Mouse (Mus musculus) activated CD4-positive, CD25-positive, alpha-beta regulatory T cell, adult 4 months (primary cell): ENCODE results near the gene Slc22a13. TPM values are rescaled to one million over a fixed set of nuclear protein-coding genes. Genes with fewer than 3 reads are reported as not detected.

Experiments used
- ATAC-seq: one replicate; pipeline ENCODE4 v1.8.0; 2017
- polyA plus RNA-seq, 2 experiments: library from polyadenylated mRNA; unstranded; fragments of 100-300 nt; shearing (Covaris generic); gene quantifications; one replicate each; pipeline ENCODE4 v1.2.1; 2017

Gene Slc22a13
- polyA plus RNA-seq, 2 experiments from 2014 or later, result not detected

DNA sequence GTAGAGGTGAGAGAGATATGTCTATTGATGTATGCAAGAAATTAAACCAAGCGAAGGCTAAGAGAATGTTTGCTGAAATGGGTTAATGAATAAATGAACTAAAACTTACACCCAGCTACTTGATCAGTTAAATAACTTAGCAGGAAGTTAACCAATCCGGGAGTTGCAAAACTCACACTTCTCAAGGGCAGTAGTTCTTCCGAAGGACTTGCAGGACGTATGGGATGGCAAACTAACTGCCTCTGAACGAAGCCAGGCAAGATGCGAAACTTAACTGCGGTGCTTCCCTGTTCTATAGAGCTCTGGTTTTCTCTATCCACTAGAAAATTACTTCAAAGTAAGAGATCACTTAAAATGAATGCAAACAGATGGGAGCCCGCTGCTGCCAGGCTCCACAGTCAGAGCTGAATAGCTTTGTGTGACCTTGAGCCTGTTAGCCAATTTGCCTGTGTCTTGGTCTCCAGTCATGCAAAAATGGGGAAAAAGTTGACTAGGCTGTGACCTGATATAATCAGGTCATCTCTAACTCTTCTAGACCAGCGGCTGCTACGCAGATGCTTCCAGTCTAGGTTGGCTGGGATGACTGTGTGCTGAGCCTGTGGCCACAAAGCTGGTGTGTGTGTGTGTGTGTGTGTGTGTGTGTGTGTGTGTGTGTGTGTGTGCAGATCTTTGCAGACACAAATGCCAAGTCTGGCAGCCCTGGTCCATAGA lies 9.6 kb downstream of the Slc22a13 start:
- ATAC-seq, result no peak

DNA sequence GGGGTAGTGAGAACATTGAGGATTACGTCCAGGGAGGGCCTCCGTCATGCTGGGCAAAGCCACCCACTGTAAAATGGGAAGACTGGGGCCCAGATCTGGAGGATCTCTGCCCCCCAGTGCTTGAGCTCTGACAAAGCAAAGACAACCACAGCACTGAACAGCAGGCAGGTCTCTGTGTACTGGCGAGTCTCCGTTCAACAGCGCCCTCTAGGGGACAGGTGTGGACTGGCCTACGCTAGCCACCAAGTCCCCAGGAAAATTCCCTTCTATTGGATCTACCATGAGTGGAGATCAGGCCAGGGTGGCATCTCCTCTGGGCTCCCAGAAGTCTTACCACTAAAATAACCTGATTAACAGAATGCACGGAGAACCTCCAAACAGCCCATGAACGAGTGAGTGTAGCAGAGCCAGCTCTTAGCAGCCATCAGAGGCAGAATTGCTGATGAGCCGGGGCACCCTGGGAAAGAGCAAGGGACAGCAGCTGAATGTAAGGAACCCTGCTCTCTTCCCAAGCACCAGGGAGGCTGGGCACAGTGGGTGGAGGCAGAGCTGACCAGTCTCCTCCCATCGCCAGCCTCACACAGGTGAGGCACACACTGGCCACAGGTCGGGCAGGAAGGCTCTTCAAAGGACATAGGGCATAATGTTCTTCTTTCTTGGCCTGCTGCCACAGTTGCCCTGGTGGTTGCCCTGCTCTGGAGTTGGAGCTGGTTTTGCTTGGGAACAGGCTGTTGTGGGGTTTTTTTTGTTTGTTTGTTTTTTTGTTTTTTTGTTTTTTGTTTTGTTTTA lies 16.5 kb downstream of the Slc22a13 start:
- ATAC-seq, result no peak

DNA sequence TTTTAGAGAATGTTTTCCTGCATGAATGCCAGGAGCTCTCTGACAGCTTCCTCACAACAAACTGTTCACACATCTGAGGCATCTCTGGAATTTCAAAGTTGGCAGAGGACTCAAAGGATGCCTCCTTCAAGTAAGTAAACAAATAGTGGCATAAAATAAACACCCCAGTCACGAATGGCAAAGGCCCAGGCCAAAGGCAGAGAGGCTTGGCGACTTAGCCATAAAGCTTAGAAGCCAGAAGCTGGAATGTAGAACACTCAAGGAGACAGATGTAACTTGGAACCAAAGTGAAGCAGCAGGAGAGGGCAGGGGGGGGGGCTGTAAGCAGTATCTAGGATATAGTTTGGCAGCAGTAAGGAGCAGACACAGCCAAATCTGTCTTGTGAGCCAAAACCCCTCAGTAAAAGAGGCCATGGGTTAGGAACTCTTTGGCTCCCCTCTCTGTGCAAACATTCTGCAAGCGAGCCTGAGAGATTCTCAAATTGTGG lies 27.6 kb downstream of the Slc22a13 start:
- ATAC-seq, result no peak

DNA sequence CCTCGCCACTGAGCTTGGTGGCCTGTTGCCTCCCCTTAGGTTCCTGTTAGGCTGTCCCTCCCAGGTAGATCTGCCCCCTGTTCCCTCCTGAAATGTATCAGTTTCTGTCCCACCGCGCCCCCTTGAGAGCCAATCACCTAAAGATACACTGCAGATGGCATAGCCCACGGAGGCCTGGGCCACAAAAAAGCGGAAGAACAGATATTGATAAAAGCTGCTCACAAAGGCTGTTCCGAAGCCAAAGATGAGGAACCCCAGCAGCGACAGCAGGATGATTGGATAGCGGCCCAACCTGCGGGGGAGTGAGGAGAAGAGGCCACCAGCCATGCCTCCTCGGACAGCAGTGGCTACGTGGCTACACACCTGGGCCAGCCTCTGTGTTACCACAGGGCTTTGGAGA lies 29.6 kb downstream of the Slc22a13 start:
- no peak for ATAC-seq

DNA sequence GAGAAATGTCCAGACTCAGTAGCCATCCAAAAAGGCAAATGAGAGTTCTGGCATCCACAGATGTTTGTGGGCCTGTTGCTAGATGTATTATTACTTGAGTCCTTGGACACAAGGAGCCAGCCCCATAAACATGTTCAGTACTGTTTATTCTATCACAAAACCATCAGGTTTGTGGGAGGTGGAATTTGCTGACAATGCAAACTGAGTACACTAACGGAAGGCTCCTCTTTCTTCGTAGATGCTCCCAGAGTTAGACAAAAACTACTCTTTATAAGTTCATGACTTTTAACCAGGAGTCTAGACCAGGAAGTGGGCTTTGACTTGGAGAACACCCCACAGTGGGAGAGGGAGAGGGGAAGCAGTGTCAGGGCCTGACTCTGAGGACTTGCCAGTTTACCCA lies 41.3 kb downstream of the Slc22a13 start:
- ATAC-seq, result no peak

DNA sequence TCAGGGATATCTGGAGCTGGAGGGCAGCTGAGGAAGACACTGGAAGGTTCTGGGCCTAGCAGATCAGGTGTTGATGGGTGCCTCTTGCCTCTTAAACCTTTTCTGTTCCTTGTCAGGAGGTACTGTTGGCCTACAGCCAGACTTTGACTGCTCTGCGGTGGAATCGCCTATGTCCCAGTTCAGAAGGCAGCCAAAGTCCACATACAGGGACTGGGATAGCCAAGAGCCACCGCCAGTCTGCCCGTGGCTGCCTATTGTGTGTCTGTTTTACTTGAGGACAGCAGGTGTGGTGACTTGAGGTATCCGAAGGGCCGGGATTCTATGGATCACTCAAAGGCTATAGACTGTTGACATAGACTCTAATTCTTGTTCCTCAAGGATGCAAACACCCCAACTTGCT lies 43.4 kb downstream of the Slc22a13 start:
- ATAC-seq, result no peak

DNA sequence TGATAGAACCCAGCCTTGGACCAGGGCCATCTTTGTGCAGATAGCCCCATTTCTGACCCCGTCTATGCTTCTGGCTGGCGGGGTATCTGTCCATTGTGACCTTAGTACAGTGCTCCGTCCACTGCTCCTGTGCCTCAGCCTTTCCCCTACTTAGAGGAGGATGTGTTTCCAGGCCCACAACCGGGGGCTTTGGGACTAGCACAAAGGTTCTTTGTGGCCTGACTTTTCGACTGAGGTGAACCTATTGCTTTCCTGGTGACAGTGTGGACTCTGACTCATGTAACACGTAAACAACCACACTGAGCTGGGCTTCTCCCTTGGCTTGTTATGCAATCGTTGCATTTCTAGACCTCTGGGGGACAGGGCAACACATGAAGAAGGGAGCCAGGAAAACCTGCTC lies 44.2 kb downstream of the Slc22a13 start:
- ATAC-seq, result no peak

DNA sequence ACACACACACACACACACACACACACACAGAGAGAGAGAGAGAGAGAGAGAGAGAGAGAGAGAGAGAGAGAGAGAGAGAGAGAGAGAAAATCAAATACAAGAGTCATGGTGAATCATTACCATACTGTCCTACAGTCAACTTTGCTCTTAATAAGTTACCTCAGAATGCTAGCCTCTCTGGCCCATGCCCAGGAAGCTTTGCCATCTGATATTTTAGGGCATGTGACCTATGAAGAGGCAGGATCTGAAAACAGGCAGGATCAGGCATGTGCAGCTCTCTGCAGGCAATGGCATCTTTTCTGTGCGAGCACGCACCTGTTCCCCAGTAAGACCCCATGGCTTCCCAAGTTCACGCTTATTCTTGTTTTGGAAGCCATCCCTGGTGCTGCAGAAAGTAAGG lies 48.2 kb downstream of the Slc22a13 start:
- no peak for ATAC-seq

DNA sequence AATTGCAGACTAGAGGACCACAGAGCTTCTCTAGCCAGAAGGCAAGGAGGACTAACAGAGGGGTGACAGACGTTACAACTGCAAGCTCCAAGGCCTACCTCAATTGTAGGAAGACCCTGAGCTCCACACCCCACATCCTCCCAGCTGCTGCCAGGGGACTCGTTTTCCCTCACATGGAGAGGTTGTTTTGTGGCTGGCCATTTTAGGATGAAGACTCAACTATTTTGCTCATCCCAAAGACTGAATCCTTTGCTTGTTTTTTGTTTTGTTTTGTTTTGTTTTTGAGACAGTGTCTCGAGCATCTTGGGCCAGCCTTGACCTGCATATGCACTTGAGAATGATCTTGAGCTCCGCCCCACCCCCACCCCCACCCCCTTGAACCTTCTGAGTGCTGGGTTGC lies 50.0 kb downstream of the Slc22a13 start, which contains the start of gene Gm47289:
Gene Gm47289 (plus strand): TSS at position 301 of the 400 bp plus-strand sequence.
- no peak for ATAC-seq

DNA sequence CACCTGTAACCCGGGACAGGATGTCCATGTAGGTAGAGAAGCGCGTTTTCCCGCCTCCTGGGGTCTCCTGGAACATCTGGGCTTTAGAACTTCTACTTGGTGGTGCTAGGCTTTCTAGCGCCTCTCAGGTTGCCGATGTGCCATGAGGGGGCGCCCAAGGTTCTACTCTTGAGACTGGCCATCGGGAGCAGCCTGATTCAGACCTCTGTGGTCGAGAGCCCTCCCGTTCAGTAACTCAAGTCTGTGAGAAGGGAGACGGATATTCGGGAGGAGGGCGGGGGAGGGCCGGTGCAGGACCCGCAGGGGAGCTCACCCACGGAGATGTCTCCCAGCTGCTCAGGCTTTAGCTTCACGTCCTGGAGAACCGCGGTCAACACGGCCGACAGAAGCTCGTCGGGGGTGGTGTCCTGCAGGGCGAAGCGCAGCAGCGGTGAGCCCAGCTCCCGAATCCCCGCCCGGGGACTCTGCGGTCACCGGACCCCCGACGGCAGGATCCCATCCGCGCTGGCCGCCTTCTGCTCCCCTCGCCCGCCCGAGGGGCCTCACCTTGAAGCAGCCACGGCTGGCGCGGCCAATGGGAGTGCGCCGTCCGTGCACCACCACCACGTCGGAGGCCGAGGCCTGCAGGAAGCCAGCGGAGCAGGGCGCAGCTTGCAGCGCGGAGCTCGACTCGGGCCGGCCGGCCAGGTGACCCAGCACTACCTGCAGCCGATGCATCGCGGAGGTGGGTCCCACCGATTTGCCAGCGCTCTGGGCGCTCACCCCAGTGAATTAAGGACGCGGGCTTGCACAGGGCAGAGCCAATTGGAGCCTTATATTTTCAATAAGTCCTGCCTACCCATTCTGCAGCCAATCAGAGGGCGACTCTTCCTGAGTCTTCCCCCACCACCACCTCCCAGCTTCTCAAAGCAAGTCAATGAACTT lies 52.4 kb downstream of the Slc22a13 start, which contains the start of gene Acaa1b:
Gene Acaa1b (minus strand): TSS at position 816 of the 924 bp plus-strand sequence.
- no peak for ATAC-seq

DNA sequence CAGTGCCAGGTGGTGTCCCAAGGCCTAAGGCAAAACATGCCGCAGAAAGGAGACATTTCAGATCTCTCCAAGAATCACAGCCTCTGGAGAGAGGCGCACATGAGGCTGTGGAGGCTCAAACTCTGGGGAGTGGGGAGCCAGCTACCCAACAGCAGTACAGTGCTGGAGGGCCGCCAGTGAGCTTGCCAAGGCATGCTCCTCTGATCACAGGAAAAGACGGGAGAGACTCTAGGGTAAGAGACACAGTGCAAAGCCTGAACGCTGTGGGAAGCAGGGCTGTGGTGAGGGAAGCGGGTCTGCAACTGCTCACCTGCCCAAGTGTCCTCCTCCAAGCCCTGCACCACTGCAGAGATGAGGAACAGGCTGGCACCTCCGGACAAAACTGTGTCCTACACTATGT lies 53.1 kb downstream of the Slc22a13 start:
- no peak for ATAC-seq

DNA sequence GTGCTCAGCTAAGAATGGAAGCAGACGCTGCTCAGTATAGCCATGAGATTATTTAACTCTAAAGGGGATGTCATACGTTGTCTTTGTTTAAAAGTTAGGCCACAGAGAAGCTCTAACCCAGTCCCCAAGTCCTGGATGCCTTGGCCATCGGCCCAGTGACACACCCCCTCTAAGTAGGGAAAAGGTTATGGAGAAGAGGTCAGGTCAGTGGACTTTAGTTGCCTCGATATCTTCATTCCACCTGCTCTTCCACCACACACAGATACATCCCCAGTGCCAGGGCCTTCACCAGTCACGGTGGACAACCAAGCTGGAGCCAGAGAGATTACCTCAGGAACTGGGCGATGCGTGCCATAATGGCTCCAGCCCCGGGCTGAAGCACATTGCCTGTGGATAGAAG lies 53.5 kb downstream of the Slc22a13 start:
- no peak for ATAC-seq

DNA sequence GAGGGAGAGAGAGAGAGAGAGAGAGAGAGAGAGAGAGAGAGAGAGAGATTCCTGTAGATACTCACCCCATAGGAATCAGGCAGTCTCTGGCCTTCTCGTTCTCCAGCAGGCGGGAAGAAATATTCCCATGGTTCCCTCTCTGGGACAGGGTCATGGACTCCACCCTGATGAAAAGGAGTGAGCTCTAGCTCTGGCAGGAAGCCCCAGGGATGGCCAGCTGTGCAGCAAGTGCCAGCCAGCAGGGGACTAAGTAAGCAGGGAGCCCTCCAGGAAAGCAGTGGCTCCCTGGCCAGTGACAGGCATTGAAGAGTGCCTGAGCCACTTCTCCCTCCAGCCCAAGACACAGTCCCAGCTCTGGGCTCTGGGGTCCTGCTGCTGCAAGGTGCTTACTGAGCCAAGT lies 57.1 kb downstream of the Slc22a13 start:
- no peak for ATAC-seq

DNA sequence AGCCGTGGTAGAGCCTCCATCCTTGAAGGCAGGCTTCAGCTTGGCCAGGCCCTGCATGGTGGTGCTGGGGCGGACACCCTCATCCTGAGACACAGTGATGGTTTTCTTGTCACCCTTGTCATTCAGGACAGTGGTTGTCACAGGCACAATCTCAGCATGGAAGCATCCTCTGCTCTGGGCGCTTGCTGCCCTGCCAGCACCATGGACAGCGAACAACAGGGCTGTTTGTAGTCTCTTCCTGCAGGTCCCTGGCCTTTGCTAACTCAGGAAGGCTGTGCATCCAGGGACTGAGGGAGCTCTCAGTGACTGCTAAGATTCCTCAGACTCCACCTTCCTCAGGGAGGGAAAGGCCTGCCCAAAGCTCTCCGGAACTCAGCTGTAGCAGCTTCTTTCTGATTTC lies 59.3 kb downstream of the Slc22a13 start:
- no peak for ATAC-seq

DNA sequence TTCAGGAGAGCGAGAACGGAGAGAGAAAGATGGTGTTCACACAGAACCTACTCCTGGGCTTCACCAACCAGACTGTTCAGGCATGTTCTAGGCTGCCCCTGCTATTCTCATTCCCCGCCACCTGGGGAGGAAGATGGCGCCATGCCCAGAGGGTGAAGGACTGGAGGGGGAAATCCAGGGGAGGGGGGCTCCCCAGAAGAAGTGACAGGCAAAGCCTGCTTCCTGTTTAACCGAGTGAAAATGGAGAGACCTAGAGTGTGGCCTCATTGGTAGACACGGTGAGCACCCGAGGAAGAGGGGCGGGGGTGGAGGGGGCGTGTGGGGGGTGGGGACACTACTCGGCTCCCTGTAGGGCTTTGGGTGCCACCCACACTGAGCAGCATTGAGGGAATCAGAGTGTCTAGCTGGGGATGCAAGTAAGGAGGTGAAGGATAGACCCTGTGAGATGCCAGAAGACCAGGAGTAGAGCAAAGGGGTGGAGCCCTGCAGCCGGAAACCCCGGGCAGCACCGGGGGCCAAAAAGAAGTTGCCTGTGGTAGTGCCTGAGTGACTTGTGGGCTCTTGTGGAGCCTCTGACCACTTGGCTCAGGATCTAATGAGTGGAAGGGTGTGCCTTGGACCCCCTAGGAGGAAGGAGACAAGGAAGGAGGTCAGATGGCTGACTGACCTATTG lies 62.7 kb downstream of the Slc22a13 start:
- no peak for ATAC-seq

DNA sequence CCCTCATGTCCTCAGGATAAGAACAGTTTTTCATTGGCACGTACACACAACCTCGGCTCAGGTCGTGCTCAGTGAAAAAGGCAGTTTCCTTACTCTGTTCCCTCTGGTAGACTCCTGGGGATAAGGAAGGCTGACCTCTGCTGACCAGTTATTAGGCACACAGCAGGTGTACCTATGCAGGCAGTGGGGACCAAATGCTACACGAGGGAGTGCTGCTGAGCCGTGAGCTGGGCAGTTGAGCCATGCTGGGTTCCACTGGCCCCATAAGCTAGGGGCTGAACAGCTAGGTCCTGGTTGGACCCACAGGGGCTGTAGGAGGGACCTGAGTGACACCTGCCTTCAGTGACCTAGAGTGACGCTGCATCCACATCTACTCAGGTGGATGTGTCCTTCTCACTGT lies 63.3 kb downstream of the Slc22a13 start:
- no peak for ATAC-seq

DNA sequence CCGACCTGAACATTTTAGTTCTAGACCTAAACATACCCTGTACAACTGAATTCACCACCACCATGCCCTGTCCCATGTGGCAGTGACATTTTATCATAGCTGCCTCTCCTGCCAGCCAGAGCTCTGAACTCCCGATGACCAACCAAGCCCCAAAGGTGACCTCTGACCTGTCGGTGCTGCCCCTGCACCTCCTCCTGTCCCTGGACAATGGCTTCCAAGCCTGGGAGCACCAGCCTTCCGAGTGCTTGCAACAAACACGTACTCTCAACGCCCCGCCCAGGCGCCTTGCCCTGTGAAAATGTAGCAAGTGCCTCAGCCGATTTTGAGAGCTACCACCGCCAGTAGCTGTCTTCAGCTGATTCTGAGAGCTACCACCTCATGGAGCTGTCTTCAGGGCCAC lies 63.8 kb downstream of the Slc22a13 start:
- no peak for ATAC-seq

DNA sequence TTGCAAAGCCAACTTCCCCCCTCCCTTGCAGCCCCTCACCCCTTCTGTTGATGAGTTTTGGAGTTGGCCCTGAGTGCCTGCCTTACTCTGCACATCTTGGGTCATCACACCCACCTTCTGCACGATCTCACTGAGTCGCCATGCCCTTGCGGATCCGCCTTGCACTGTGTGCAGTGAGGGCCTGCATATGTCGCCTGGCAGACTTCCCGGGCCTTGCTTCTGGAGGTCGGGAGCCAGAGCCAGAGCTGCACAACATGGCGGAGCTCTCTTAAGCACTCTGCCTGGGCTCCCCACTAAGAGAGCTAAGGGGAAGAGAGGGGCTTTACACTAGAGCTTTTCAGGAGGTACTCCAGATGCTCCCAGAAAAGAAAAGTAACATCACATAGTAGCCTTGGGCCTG lies 64.2 kb downstream of the Slc22a13 start:
- ATAC-seq, result no peak

DNA sequence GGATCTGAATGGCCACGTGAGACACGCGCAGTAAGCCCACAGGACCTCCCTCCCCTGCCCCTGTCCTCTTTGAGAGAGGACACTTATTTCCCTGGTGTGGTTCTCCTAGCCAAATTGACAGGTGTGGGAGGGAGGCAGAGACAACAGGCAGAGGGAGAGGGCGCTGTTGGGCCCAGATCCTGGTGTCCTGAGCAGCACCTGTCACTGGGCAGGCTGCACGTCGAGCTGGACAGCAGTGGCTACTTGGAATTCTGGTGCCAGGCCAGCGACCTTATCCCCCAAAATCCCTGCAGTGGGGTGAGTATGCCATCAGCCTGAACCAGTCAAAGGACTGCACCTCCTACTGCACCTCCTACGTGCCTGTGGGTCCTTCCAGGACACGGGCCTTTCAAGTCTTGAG lies 65.5 kb downstream of the Slc22a13 start:
- ATAC-seq, result no peak
